Mouse (Mus musculus) kidney, embryonic 15.5 days (tissue): ENCODE data around the gene Tor4a. TPM values are rescaled to one million over a fixed set of nuclear protein-coding genes. Genes with fewer than 3 reads are reported as not detected.

Experiments
- ATAC-seq: fragments of 200-750 bp; cut with Nextera tagmentation; replicated peaks from 2 replicates; pipeline ENCODE4 v1.8.0; 2017; ENCODE audit warnings: moderate TSS enrichment; ENCODE audit not compliant: low FRiP score
- H3K27ac ChIP-seq: fragments of 300-500 bp; sonication (generic); 2 replicates; pipeline ENCODE4 v1.5.1; 2015; ENCODE audit warnings: mild to moderate bottlenecking, inconsistent platforms
- H3K27me3 ChIP-seq: fragments of 300-500 bp; sonication (generic); 2 replicates; pipeline ENCODE4 v1.6.1; 2015; ENCODE audit warnings: inconsistent platforms
- H3K36me3 ChIP-seq: fragments of 300-500 bp; sonication (generic); 2 replicates; pipeline ENCODE4 v1.6.1; 2015; ENCODE audit warnings: inconsistent platforms
- H3K4me1 ChIP-seq: fragments of 300-500 bp; sonication (generic); 2 replicates; pipeline ENCODE4 v1.6.1; 2015; ENCODE audit warnings: inconsistent platforms
- H3K4me2 ChIP-seq: fragments of 300-500 bp; sonication (generic); 2 replicates; pipeline ENCODE4 v1.6.1; 2015; ENCODE audit warnings: moderate library complexity, mild to moderate bottlenecking, inconsistent platforms
- H3K4me3 ChIP-seq: fragments of 300-500 bp; sonication (generic); replicated peaks from 2 replicates; pipeline ENCODE4 v1.5.1; 2015; ENCODE audit warnings: mild to moderate bottlenecking, inconsistent platforms
- H3K9ac ChIP-seq: fragments of 300-500 bp; sonication (generic); 2 replicates; pipeline ENCODE4 v1.6.1; 2015; ENCODE audit warnings: mild to moderate bottlenecking, inconsistent platforms
- H3K9me3 ChIP-seq: fragments of 300-500 bp; sonication (generic); replicated peaks from 2 replicates; pipeline ENCODE4 v1.6.1; 2016; ENCODE audit warnings: inconsistent platforms
- WGBS: fragments of 180-500 bp; shearing (Covaris S2); methylation state at CpG from one replicate; pipeline ENCODE4 v1.1.7; 2015; ENCODE audit warnings: mixed read lengths; 5-methylcytosine and 5-hydroxymethylcytosine counted together
- polyA plus RNA-seq: library from polyadenylated mRNA; unstranded; fragments of >200 nt; fragmentation: Nextera tagmentation; extraction: Ambion mirVana; gene quantifications from 2 replicates; pipeline ENCODE4 v1.2.1, GENCODE M21; 2015

Gene Tor4a
- polyA plus RNA-seq, 1 experiment from 2014 or later, result 14.1 TPM

DNA sequence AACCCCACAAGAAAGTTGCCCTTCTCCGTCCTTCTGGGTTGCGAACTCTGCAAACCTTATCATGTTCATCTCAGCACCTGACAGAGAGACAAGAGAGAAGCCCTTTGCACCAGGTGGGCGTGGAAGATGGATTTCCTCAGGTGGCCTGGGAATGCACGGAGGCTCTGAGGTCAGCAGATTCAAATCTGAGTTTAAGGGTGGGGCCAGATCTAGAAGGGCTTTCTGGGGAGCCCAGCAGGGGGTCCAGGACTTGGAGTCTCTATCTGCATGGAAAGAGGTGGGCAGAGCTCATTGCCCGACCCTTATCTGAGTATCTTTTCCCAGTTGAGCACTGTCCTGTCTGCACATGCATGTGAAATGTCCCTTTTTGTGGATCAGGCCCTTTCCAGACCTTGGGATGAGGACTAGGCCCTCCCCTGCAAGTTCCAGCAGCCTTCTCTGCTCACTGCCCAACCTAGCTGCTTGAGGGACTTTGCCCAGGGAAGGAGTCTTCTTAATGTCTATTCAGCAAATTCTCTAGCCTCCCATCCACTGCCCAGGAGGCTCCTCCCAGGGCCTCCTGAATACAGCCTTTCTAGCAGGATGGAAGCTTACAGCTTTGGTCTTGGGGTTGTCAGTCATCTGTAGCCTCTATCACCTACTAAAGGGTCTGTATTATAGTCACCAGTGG lies 38.0 kb upstream of the Tor4a start:
- no peaks in the 10 kb centered on the region for H3K27me3 ChIP-seq
- peaks cover 9% of the 10 kb centered on the region for H3K4me1 ChIP-seq
- WGBS, result 68% methylated on average over 5 of the region's 5 CpGs
- ATAC-seq, result no peak
- H3K4me3 ChIP-seq, result no peak overlapping the region
- H3K36me3 ChIP-seq, result no peaks in the 10 kb centered on the region
- no peaks in the 10 kb centered on the region for H3K9me3 ChIP-seq
- no peak overlapping the region for H3K4me2 ChIP-seq
- peak overlapping the region; percentile 61 for H3K27ac ChIP-seq
- H3K9ac ChIP-seq, result no peak overlapping the region

DNA sequence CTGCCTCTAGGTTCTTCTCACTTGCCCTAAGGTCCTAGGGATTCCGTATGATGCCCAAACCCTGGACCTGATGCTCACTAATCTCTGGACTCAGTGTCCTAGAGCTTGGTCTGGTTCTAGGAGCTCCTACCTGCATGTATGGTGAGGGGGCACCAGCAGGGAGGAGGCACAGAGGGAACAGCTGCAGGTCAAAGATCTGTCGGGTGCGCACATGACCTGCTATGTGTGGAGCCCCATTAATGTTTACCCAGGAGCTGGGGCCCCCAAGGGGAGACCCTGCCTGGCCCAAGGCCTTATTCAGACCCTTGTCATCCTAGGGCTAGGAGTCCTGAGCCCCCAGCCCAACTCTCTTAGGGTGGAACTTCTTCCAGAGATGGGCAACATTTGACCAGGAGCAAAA lies 37.4 kb upstream of the Tor4a start, which contains the start of gene Slc34a3:
TSS of gene Slc34a3 (minus strand) at position 315 of the 400 bp plus-strand sequence.
- ATAC-seq, result no peak
- H3K27me3 ChIP-seq, result no peaks in the 10 kb centered on the region
- no peaks in the 10 kb centered on the region for H3K36me3 ChIP-seq
- no peak within 1 kb of the TSS for H3K9ac ChIP-seq
- H3K4me3 ChIP-seq, result no peak within 1 kb of the TSS
- 75% methylated on average over 3 of the region's 3 CpGs for WGBS
- peaks cover 9% of the 10 kb centered on the region for H3K4me1 ChIP-seq
- H3K27ac ChIP-seq, result peak within 1 kb of the TSS; percentile 61
- no peak within 1 kb of the TSS for H3K4me2 ChIP-seq
- no peaks in the 10 kb centered on the region for H3K9me3 ChIP-seq

DNA sequence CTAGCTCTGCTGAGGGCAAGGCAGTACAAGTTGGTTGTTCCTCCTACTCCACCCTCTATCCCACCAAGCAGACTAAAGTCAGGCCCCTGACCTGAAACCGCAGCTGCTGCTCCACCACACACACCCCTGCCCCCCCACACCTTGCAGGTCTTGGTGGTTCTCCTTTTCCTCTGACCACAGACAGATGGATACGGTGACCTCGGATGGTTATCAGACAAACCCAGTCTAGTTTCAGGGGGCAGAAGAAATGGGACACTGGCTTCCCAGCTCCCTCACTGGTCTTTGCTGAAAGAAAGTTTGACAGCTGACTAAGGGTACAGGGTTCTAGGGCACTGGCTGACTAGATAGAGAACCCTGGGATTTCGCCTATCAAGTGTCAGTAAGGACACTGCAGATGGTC lies 36.7 kb upstream of the Tor4a start:
- Histone ChIP-seq H3K27me3 (no peaks in the 10 kb centered on the region), H3K4me2 (no peak overlapping the region), H3K9ac (no peak overlapping the region), H3K4me3 (no peak overlapping the region), H3K9me3 (no peaks in the 10 kb centered on the region), H3K27ac (no peak overlapping the region), H3K36me3 (no peaks in the 10 kb centered on the region), H3K4me1 (peaks cover 12% of the 10 kb centered on the region)
- ATAC-seq, result no peak
- WGBS, result 76% methylated on average over 4 of the region's 4 CpGs

DNA sequence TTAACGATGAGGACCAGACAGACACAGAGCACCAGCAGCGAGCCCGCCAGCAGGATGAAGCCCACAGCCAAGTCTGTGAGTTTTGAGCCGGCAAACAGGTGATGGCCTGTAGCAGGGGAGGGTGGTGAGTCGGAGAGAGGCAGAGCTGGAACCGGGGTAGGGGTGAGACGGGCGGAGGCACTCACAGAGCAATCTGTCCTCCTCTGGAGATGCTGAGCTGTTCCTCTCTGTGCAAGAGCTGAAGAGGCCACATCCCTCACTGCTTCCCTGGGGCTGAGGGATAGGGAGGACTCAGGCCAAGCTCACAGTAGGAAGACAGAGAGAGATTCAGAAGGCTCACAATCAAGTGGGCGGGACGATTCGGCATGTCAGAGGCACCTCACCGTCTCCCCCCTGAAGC lies 34.4 kb upstream of the Tor4a start:
- ATAC-seq, result no peak
- Histone ChIP-seq H3K4me3 (no peak overlapping the region), H3K9ac (no peak overlapping the region), H3K36me3 (no peaks in the 10 kb centered on the region), H3K27ac (no peak overlapping the region), H3K4me1 (peaks cover 10% of the 10 kb centered on the region), H3K4me2 (no peak overlapping the region), H3K27me3 (no peaks in the 10 kb centered on the region), H3K9me3 (no peaks in the 10 kb centered on the region)
- 60% methylated on average over 12 of the region's 12 CpGs for WGBS

- H3K9me3 ChIP-seq, result no peaks in the 10 kb centered on the region
- no peaks in the 10 kb centered on the region for H3K36me3 ChIP-seq
- no peaks in the 10 kb centered on the region for H3K27me3 ChIP-seq
- H3K4me3 ChIP-seq, result no peak overlapping the region
- H3K4me2 ChIP-seq, result no peak overlapping the region
- peaks cover 15% of the 10 kb centered on the region for H3K4me1 ChIP-seq
- H3K9ac ChIP-seq, result no peak overlapping the region
- WGBS, result 80% methylated on average over 7 of the region's 7 CpGs
- no peak overlapping the region for H3K27ac ChIP-seq
- no peak for ATAC-seq
Observed at GRCm38 (mm10) chr2:25230581-25230980, 33.9 kb upstream of the Tor4a start.

GRCm38 (mm10) chr2:25229582-25229981 lies 32.9 kb upstream of the Tor4a start:
- no peak overlapping the region for H3K4me3 ChIP-seq

GRCm38 (mm10) chr2:25228995-25229530 lies 32.4 kb upstream of the Tor4a start:
- H3K36me3 ChIP-seq, result no peaks in the 10 kb centered on the region
- no peaks in the 10 kb centered on the region for H3K9me3 ChIP-seq
- no peaks in the 10 kb centered on the region for H3K27me3 ChIP-seq
- H3K4me1 ChIP-seq, result peaks cover 16% of the 10 kb centered on the region
- 0 out of 2 replicates have a peak overlapping the region, but pooled peaks have one; percentile 31 for H3K4me3 ChIP-seq
- WGBS, result 69% methylated on average over 6 of the region's 6 CpGs
- ATAC-seq, result no peak
- H3K27ac ChIP-seq, result no peak overlapping the region
- no peak overlapping the region for H3K9ac ChIP-seq
- H3K4me2 ChIP-seq, result peak overlapping the region; percentile 55

More at GRCm38 (mm10) chr2:25229582-25229981, 32.9 kb upstream of the Tor4a start:
- no peak overlapping the region for H3K27ac ChIP-seq
- no peaks in the 10 kb centered on the region for H3K27me3 ChIP-seq
- no peak overlapping the region for H3K4me2 ChIP-seq
- no peaks in the 10 kb centered on the region for H3K9me3 ChIP-seq
- H3K36me3 ChIP-seq, result no peaks in the 10 kb centered on the region
- peaks cover 18% of the 10 kb centered on the region for H3K4me1 ChIP-seq
- ATAC-seq, result no peak
- H3K9ac ChIP-seq, result no peak overlapping the region
- 78% methylated on average over 5 of the region's 5 CpGs for WGBS

DNA sequence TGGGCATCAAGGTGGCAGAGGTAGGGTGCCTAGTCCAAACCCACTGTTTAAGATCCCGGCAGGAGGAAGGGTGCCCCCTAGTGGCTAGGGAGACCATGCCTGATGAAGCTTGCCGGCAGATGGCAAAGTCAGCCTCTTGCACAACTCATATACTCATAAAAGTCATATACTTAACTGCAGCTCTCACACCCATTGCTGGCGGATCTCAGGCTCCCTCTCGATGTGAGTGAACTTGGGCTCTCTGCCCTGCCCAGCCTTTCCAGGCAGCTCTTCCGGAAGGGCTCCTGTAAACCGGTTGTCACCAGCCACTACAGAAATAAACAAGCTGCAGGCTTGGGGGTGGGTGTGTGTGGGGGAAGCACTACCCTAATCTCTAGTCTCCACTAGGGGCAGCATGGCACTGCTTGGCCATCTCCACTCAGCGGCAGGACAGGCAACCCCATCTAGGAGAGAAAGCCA lies 31.8 kb upstream of the Tor4a start:
- Histone ChIP-seq H3K27me3 (no peaks in the 10 kb centered on the region), H3K4me1 (peaks cover 18% of the 10 kb centered on the region), H3K4me3 (peak overlapping the region; percentile 31), H3K4me2 (peak overlapping the region; percentile 55), H3K9me3 (no peaks in the 10 kb centered on the region), H3K27ac (peak overlapping the region; percentile 85), H3K9ac (0 out of 2 replicates have a peak overlapping the region, but pooled peaks have one; percentile 21), H3K36me3 (no peaks in the 10 kb centered on the region)
- peak; percentile 24 for ATAC-seq
- 2% methylated on average over 7 of the region's 7 CpGs for WGBS

- no peak overlapping the region for H3K9ac ChIP-seq
- H3K27ac ChIP-seq, result 0 out of 2 replicates have a peak overlapping the region, but pooled peaks have one; percentile 85
- 90% methylated on average over 4 of the region's 4 CpGs for WGBS
- no peaks in the 10 kb centered on the region for H3K36me3 ChIP-seq
- no peak overlapping the region for H3K4me3 ChIP-seq
- H3K4me1 ChIP-seq, result peaks cover 25% of the 10 kb centered on the region
- ATAC-seq, result no peak
- no peak overlapping the region for H3K4me2 ChIP-seq
- H3K9me3 ChIP-seq, result no peaks in the 10 kb centered on the region
- no peaks in the 10 kb centered on the region for H3K27me3 ChIP-seq
Observed at GRCm38 (mm10) chr2:25227406-25227805, 30.7 kb upstream of the Tor4a start.

DNA sequence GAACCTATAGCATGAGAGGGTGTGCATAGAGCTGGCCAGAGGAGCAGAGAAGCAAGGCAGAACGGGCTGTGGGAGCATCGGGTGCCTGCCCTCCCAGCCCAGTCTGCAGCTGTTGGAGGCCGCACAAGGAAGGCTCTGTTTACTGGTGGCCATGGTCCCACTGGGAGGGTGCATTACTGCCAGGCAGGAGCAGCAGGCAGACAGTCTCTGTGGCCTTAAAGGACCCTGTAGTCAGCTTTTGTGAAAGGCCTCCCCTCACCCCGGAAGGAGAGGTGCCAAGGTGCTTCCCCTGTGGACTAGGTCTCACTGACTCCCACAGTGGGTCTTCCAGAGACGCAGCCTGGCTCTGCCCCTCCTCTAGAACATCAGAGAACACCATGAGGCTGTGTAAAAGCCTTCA lies 30.2 kb upstream of the Tor4a start:
- no peak for ATAC-seq

GRCm38 (mm10) chr2:25225811-25226379 lies 29.2 kb upstream of the Tor4a start:
- Histone ChIP-seq H3K27me3 (no peaks in the 10 kb centered on the region), H3K27ac (peak overlapping the region; percentile 99), H3K9ac (peak overlapping the region; percentile 55; the same call in 1 of the 2 replicates), H3K4me3 (peak overlapping the region; percentile 72), H3K36me3 (peaks cover 13% of the 10 kb centered on the region), H3K4me2 (peak overlapping the region; percentile 60), H3K9me3 (no peaks in the 10 kb centered on the region), H3K4me1 (peaks cover 25% of the 10 kb centered on the region)
- WGBS, result 80% methylated on average over 8 of the region's 8 CpGs
- ATAC-seq, result no peak

More for the DNA sequence above, 30.2 kb upstream of the Tor4a start:
- Histone ChIP-seq H3K9me3 (no peaks in the 10 kb centered on the region), H3K4me1 (peaks cover 25% of the 10 kb centered on the region), H3K9ac (no peak overlapping the region), H3K27me3 (no peaks in the 10 kb centered on the region), H3K36me3 (peaks cover 5% of the 10 kb centered on the region), H3K4me2 (no peak overlapping the region), H3K27ac (no peak overlapping the region), H3K4me3 (no peak overlapping the region)
- 85% methylated on average over 5 of the region's 5 CpGs for WGBS
